Mouse (Mus musculus): ENCODE data around the gene Ankrd33b.

Ankrd33b gene

DNA sequence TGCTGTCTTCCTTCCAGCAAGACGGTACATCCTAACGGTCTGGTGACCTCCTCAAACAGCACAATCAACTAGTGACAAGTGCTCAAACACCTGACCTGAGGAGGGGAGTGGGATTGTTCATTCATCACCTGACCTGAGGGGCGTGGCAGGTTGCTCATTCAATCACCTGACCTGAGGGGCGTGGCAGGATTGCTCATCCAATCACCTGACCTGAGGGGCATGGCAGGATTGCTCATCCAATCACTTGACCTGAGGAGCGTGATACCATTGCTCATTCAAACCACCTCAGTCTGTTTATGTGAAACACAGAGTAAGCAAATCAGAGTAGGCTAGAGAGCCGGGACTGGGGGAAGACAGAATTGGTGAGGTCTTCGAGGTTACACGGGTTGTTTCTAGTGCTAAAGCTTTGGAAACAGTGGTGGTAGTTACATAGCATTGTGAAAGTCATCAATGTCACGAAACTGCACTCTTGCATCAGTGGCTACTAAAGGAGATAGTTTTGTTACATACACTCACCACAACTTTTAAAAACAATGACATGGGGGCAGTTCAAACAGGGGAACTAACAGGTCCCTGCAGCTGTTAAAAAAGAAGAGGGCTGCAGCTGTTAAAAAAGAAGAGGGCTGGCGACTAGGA is 28.8 kb downstream of the Ankrd33b start:
- no peak for DNase-seq (ENCODE audit: low spot score)

DNA sequence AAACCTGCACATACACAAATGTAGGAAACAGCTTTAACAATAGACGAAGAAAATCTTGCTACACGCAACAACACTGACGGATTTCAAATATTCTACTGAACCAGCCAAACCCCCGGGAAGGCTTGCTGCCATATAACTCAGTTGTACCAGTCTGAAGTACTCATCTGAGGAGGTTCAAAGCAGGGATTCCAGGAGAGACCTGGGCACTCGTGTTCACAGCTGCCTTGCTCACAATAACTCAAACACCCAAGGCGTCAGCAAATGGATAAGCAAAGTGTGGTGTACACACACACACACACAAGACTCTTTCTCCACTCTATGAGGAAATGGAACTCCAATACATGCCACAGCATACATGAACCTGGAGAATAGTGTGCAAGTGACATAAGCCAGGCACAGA is 29.5 kb downstream of the Ankrd33b start:
- DNase-seq (ENCODE audit: low spot score) = no peak

DNA sequence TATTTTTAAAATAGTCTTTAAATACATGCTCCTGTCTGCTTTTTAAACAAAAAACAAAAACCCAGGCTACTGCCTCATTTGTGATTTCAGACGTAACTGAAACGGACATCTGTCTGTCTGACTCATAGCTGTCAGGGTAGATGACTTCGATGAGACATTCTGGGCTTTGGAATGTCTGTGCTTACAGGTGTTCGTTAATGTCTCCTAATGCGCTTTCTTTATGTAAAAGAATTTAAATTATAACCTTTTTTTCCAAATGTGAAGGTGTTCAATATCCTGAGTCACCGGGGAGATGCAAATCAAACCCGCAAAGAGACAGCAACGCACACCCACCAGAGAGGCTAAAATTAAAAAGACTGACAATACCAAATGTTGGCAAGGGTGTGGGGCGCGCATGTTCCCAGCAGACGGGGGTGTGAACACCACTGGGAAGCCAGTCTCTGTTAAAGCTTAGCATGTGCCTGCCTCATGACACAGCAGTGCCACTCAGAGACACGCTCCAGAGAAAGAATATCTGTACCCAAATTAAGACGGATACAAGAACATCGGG is 30.3 kb downstream of the Ankrd33b start:
- DNase-seq (ENCODE audit: low spot score) = peak; percentile 87

DNA sequence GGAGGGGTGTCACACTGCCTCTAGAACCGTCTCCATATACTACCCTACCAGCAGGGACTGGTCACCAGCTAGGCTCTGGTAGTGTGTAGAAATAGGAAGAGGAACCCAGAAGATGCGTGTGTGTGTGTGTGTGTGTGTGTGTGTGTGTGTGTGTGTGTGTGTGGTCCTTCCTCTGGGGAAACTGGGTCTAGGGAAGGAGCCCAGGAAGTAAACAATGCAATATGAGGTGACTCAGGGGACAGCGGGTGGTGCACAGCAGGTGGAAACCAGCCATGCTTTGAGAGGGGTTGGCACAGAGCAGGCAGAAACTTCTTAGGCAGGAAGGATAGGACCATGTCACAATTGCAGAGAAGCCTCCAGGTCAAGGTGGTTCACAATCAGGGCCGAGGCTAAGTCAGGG is 30.8 kb downstream of the Ankrd33b start:
- DNase-seq (ENCODE audit: low spot score) = peak; percentile 49

DNA sequence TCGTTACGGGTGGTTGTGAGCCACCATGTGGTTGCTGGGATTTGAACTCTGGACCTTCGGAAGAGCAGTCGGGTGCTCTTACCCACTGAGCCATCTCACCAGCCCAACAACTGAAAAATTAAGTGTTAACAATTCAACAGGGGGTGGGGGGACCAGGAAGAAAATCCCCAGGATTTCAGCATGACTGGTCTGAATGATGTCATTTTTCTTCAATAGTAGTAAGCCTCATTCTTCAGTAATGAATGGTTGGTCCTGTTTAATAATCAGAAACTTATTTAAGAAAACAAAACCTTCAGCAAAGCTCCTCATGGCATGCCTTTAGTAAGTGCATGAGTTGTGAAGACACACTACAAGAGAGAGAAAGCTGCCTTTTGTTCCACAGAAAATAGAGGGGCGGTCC is 32.7 kb downstream of the Ankrd33b start:
- no peak for DNase-seq (ENCODE audit: low spot score)

DNA sequence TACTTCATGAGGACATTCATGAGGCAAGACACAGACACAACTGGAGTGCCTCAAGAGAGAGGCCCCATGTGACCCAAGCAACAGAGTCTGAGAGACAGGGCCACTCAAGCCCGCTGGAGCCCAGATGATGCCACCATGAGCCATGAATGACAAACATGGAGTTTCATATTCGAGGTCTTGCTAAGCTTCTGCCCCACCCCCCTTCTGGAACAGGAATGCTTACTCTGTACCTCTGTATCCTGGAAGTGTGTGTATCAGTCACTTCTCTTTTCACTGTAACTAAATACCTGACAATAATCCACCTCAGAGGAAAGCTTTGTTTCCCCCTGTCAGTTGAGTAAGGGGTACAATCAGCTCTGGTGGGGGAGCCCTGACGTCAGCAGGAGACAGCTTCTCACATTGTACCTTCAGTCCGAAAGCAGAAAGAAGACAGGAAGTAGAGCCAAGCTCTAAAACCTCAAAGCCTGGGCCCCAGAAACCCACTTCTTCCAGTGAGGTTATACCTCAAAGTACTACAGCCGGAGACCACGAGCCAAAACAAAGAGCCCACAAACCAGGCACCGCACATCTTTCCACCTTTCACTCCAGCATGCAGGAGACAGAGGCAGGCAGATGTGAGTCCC is 34.9 kb downstream of the Ankrd33b start:
- DNase-seq (ENCODE audit: low spot score) = no peak

DNA sequence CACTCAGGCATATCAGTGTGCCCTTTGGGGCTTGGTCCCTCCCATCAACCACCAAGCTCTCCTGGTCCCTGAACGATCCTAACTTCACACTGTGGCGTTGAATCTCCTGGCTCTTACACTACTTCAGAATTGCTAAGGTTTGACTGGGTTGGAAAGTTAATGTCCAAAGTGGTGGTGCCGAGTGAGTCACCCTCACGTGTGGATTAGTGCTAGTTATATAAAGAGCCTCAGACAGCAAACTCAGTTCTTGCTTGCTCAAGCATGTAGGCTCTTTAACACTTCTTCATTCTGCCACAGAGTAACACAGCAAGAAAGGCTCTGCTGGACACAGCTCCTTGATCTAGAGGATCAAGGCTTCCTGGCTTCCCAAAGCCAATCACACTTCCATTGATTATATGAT is 35.8 kb downstream of the Ankrd33b start:
- no peak for DNase-seq (ENCODE audit: low spot score)

DNA sequence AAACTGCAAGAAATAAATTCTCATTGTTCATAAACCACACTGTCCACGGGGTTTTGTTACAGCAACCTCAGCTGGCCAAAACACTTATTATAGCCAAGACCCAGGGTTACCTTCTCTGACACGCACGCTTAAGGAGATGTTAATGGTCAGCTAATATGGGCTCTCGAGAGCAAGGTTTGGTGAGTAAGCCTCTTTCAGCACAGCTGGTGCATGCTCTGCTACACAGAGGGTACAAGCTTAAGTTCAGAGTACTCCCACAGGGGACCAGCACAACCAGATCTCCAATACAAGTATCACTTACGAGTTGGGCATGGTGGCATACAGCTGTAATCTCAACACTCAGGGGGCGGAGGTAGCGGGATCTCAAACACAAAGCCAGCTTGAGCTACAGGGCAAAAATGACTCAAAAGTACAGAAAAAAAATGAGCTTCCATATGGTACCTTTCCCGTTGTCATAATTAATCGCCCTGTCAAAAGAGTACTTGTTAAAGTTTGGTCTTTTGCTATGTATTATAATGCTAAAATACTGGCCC is 39.4 kb downstream of the Ankrd33b start:
- DNase-seq (ENCODE audit: low spot score) = no peak

DNA sequence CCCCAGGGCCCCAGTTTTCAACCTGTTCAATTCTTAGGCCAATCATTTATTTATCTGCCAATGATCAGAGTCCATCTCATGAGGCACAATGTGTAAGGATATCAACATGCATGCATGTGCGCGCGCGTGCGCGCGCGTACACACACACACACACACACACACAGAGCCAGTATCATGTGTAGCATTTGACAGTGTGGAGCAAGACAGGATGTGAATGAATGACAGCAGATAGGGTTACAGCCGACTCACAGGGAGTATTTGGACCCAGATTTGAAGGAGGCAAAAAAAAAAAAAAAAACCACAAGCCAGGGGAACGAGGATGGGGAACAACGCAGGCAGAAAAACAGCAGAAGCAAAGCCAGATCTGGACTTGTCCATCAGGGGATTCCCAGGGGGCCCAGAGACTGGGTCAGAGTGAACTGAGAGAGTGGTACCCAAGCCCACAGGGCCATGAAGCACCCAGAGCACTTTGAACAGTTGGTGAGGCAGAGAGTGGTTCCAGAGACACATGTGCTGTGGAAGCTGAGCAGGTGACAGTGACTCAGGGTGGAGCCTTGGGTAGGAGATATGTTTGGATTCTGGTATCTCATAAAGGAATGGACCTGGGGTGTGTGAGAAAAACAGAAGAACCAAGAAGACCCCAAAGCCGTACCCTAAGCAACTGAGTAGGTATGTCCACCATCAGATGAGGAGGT is 41.7 kb downstream of the Ankrd33b start:
- no peak for DNase-seq (ENCODE audit: low spot score)

DNA sequence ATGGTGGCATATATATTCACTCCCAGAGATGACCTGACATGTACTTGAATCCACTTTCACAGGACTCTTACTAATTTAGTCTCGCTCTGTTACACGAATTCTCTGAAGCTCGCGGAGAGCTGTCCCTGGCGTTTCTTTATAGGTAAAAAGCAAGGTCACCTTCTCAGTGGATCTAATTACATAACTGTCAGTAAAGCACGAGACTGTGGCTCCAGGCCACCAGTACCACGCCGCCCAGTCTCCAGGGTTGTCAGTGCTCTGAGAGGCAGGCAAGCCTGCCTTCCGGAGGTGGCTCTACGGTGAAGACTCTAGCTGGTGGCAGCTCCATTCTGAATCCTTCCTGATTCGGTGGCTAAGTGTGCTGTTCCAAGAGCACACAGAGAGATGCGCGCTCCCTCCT is 43.0 kb downstream of the Ankrd33b start:
- no peak for DNase-seq (ENCODE audit: low spot score)

DNA sequence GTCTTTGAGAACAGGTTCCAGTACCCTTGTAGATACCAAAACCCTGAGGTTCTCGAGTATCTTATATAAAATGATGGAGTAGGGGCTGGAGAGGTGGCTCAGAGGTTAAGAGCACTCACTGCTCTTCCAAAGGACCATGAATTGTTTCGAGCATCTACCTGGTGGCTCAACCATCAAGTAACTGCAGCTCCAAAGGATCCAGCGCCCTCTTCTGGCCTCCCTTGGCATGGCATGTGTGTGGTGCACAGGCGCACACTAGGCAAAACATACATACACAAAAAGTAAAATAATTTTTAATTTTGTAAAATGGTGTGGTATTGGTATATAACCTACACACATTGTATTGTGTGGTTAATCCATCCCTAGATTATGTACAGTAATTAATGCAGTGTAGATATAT is 43.8 kb downstream of the Ankrd33b start:
- no peak for DNase-seq (ENCODE audit: low spot score)

DNA sequence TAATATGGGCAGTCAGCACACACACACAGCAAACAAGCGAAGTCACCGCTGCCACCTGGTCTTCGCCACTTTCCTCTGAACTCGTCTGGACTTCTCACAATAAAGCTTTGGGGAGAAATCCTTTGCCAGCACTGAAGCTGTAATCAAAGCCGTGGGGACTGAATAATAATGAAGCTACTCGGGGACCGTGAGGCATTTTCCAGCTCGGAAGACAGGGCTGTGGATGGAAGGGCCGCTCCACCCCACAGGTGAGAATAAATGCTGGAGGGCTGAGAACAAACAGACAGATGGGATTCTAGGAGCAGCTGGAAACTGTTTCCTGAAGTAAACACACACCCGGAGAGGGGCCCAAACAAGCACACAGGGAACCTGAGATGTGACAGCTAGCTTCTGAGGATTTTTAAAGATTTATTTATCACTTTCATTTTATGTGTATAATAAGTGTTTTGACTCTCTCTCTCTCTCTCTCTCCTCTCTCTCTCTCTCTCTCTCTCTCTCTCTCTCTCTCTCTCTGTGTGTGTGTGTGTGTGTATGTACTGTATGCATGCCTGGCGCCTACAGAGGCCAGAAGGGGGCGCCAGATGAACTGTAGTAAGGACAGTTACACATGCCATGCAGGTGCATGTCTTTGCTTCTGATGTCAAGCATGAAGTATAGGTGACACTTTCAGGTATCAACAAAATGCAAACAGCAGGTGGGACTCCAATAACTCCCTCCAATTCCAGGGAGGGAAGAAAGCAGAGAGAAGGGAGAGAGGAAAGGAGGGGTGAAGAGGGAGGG is 46.7 kb downstream of the Ankrd33b start:
- DNase-seq (ENCODE audit: low spot score) = no peak

DNA sequence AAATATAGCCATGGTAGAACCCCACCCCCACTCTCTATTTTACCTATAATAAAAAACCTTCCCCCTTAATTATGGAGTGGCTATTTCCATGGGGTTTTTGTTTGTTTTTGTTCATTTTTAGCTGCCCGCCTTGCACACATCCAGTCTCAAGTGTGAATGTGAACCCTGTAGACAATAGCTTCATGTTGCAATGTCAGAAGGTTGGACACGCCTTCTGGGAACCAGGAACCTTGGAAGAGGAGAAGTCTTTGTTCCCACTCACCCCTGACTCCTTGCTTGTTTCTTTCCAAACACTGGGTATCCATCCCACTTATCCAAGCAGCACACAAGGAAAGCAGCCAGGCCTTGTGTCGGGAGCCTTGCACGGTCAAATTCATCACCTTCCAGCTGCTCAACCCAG is 48.5 kb downstream of the Ankrd33b start:
- DNase-seq (ENCODE audit: low spot score) = no peak

DNA sequence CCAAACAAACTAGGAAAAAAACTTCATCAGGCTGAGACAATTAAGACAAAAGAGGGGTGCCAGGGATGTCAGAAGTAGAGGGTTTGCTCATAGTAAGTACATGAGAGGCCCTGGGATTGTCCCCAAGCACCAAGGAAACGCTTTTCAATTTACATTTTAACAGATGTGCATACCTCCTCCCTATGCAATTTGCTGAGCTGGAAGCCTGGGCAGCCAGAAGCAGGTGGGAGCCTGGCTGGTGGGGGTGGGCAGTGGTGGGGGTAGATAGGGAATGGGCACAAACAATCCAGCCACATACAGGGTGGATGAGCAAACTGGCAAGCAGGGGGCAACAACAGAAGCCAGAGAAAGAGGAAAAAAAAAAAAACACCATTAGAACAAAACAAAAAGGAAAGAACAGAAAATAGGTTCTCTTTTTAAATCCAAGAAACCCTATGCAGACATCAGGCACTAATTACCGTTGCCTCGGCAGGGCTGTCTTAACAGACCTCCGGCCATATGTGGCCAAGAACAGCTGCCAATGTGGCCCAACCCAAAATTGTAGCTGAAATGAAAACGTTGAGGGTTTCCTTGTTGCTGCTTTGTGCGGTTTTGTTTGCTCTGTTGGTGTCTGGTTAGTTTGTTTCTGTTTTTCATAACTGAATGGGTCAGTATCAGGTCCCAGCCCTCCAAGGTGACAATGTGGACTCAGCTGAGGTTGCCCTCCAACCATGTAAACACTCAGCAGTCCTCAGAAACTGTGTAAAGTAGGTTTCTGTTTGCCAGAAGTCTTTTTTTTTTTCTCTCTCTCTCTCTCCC is 49.2 kb downstream of the Ankrd33b start:
- DNase-seq (ENCODE audit: low spot score) = no peak

DNA sequence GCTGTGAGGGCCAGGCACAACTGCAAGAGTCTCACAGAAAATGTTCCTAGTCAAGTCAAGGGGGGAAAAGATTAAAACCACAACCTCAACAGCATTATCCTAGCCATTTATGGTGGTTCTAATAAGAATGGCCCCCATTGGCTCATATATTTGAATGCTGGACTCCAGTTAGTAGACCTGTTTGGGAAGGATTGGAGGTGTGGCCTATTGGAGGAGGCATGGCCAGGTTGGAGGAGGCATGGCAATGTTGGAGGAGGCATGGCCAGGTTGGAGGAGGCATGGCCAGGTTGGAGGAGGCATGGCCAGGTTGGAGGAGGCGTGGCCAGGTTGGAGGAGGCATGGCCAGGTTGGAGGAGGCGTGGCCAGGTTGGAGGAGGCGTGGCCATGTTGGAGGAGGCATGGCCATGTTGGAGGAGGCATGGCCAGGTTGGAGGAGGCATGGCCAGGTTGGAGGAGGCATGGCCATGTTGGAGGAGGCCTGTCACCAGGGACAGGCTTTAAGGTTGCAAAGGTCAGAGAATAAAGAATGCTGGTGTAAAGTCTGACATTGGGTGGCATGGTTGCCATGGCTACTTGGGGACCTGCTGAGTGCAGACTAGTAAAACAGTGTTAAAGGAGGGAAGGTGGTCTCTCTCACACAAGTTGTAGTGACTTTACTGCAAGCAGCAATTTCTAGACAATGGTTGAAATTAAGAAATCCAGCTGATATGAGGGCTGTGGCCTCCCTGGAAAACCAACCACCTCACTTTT is 50.3 kb downstream of the Ankrd33b start:
- DNase-seq (ENCODE audit: low spot score) = no peak

DNA sequence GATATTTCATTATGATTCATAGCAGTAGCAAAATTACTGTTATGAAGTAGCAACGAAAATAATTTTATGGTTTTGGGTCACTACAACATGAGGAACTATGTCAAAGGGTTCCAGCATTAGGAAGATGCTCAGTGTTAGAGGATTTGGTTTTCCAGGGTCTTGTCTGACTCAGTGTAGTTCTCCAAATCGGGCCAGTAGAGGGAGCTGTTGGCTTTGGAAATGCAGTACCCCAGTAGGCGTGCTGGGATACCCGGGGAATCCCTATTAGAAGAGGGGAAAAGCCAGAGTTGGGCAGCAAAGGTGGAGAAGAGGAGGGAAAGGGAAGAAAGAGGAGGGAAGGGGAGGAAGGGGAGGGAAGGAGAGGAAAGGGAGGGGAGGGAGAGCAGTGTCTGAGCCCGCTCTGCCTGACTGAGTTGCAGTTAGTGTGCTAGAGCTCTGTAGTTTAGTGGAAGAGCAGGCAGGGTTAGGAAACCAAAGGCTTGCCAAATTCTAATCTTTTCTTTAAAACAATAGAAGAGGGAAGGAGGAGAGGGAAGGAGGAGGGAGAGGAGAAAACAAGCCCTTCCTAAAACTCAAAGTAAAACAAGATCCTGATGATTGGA is 51.8 kb downstream of the Ankrd33b start:
- peak; percentile 90 for DNase-seq (ENCODE audit: low spot score)

DNA sequence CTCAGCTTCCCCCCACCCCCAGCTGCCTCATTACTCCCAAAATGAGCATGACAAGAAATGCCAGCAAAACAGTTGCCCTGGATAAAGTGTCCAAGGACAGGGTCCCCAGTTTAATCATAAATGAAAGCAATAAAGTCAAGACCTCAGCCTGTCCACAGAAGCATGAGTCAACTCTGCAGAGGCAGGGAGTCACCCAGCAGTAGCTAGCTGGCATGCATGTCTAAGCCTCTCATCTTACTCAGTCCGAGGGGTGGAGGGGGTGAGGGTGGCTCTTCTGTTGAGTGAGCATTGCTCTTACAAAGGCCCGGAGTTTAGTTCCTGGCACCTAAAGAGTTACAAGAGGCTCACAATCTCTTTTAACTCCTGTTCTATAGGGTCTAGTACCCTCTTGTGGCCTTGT is 55.5 kb downstream of the Ankrd33b start:
- no peak for DNase-seq (ENCODE audit: low spot score)

DNA sequence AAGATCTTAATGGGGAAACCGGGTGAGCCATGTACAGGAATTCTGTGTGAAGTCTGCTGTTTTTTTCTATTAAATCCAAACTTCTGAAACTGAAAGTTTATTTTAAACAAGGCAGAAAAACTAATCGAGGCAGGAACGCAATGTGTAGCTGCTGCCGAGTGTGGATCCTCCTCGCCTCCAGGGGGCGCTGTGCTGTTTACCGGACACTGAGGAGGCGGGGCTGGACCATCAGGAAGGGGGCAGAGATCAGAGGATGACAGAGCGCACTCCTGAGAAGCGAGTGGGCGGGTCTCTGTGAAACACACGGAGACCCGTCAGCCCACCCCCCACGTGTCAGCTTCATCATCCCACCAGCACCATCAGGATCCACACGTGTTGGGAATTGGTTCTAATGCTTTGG is 58.0 kb downstream of the Ankrd33b start:
- DNase-seq (ENCODE audit: low spot score) = no peak

DNA sequence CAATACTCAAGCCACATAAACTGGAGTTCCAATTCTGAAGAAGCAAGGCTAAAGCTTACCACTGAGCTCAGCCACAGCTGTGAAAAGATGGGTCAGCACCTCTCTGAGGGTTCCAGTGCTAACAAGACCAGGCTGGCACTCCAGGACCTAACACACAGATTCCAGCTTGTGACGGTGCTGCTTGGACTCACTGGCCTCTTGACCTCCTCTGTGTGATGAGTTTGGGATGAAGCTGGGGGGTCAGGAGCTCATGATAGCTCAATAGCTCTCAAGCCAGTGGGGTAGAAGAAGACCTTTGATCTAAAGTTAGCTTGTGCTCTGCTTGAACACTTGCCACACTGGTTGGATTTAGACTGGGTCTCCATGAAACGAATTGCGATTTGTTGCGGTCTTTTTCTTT is 60.8 kb downstream of the Ankrd33b start:
- DNase-seq (ENCODE audit: low spot score) = no peak

DNA sequence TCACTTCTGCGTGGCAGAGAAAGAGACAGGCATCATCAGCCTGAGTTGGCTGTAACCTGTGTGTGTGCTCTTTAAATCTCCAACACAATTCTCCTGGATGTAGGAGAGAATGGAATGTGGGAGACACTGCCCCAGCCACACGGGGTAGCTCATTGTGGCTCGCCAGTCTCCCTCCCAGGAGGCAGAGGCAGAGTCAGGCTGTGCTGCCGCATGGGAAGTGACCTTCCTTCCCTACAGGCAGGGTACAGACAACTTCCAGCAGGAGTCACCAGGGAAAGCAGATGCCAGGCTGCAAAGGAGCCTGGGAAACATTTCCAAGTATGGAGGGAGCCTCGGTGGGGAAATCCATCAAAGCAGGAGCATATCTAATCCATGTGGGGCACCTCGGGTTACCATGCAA is 62.3 kb downstream of the Ankrd33b start:
- no peak for DNase-seq (ENCODE audit: low spot score)
